Mouse (Mus musculus) heart, postnatal 0 days (tissue): ENCODE data around the gene Epha6.

Source experiments
- CTCF ChIP-seq: IDR thresholded peaks from 2 replicates; pipeline ENCODE4 v1.5.1; 2016; ENCODE audit warnings: antibody characterized with exemption, control low read depth, low read depth
- EP300 ChIP-seq: IDR thresholded peaks from 2 replicates; pipeline ENCODE4 v1.6.1; 2016; ENCODE audit warnings: antibody characterized with exemption, low read depth

GRCm38 (mm10) chr16:60605832-60606583 lies 677 bp upstream of the Epha6 start:
- TF ChIP-seq CTCF: no peak; the same call in 1 of the 2 replicates
- no peak for TF ChIP-seq EP300
